Mouse (Mus musculus) CH12.LX (cell line): ENCODE results near the gene D630039A03Rik. TPM values are rescaled to one million over a fixed set of nuclear protein-coding genes. Genes with fewer than 3 reads are reported as not detected.

ENCODE experiments used
- DNase-seq: peaks from one replicate; pipeline ENCODE4 v3.0.0-alpha.2; 2013; ENCODE audit errors: extremely low read depth
- H3K27ac ChIP-seq: 2 replicates; pipeline ENCODE4 v1.5.1; 2012; ENCODE audit warnings: low read depth, mild to moderate bottlenecking, control low read depth, moderate library complexity; ENCODE audit not compliant: insufficient read depth
- H3K27me3 ChIP-seq: replicated peaks from 2 replicates; pipeline ENCODE3; 2012; ENCODE audit warnings: inconsistent platforms
- H3K36me3 ChIP-seq, 2 experiments: replicated peaks in 1 of 2; 2 replicates each; pipeline versions ENCODE3 to v1.6.1; 2012; ENCODE audit warnings: inconsistent platforms in 1 of 2, low read length in 1 of 2, mild to moderate bottlenecking in 1 of 2, mixed read lengths in 1 of 2, moderate library complexity in 1 of 2; ENCODE audit not compliant: control insufficient read depth in 1 of 2, insufficient read depth in 1 of 2
- H3K4me1 ChIP-seq, 2 experiments: 2 replicates each; pipeline ENCODE4 v1.6.1; 2012; ENCODE audit warnings: inconsistent platforms in 1 of 2, moderate library complexity in 1 of 2; ENCODE audit not compliant: insufficient read depth in 2 of 2, control insufficient read depth in 1 of 2
- H3K4me2 ChIP-seq: 2 replicates; pipeline ENCODE4 v1.6.1; 2012; ENCODE audit warnings: low read depth, mild to moderate bottlenecking, control low read depth; ENCODE audit not compliant: poor library complexity, insufficient read depth, severe bottlenecking
- H3K4me3 ChIP-seq, 3 experiments: fragments of 150-350 bp in 1 of 3; sonication (generic) in 1 of 3; replicated peaks in 1 of 3; 2 replicates each; pipeline versions ENCODE3 to v1.5.1; 2011 to 2012; ENCODE audit warnings: low read depth in 2 of 3, low read length in 2 of 3, mild to moderate bottlenecking in 2 of 3, moderate library complexity in 2 of 3, control low read depth in 1 of 3, improper control_type of control experiment in 1 of 3, inconsistent platforms in 1 of 3, mixed read lengths in 1 of 3; ENCODE audit not compliant: poor library complexity in 1 of 3
- H3K79me2 ChIP-seq: replicated peaks from 2 replicates; pipeline ENCODE4 v1.6.1; 2012; ENCODE audit warnings: mild to moderate bottlenecking, moderate library complexity; ENCODE audit not compliant: control insufficient read depth, poor library complexity, insufficient read depth, severe bottlenecking; ENCODE audit errors: extremely low read depth
- H3K9ac ChIP-seq: 2 replicates; pipeline ENCODE4 v1.6.1; 2012; ENCODE audit warnings: low read depth, mild to moderate bottlenecking, control low read depth, moderate library complexity; ENCODE audit not compliant: insufficient read depth
- H3K9me3 ChIP-seq: replicated peaks from 2 replicates; pipeline ENCODE3; 2012; ENCODE audit warnings: low read length, inconsistent platforms, mixed read lengths
- BHLHE40 ChIP-seq: IDR thresholded peaks from 2 replicates; pipeline ENCODE4 v1.6.1; 2011; ENCODE audit warnings: mild to moderate bottlenecking, low read depth, low read length, improper control_type of control experiment
- CHD2 ChIP-seq: IDR thresholded peaks from 2 replicates; pipeline ENCODE4 v1.6.1; 2011; ENCODE audit warnings: low read length, improper control_type of control experiment
- GABPA ChIP-seq: IDR thresholded peaks from 2 replicates; pipeline ENCODE4 v1.6.1; 2012; ENCODE audit warnings: low read depth, low read length, improper control_type of control experiment, inconsistent platforms; ENCODE audit not compliant: insufficient replicate concordance
- HCFC1 ChIP-seq: IDR thresholded peaks from 2 replicates; pipeline ENCODE4 v1.6.1; 2012; ENCODE audit warnings: low read depth, mild to moderate bottlenecking, inconsistent platforms, low read length, improper control_type of control experiment
- MAFK ChIP-seq: IDR thresholded peaks from 2 replicates; pipeline ENCODE4 v1.6.1; 2011; ENCODE audit warnings: low read length, improper control_type of control experiment; ENCODE audit not compliant: insufficient replicate concordance
- MAX ChIP-seq: IDR thresholded peaks from 2 replicates; pipeline ENCODE4 v1.6.1; 2011; ENCODE audit warnings: low read length, improper control_type of control experiment
- MXI1 ChIP-seq: IDR thresholded peaks from 2 replicates; pipeline ENCODE4 v1.6.1; 2011; ENCODE audit warnings: mild to moderate bottlenecking, low read depth, low read length, improper control_type of control experiment
- NELFE ChIP-seq: IDR thresholded peaks from 2 replicates; pipeline ENCODE4 v1.6.1; 2011; ENCODE audit warnings: low read depth, low read length, improper control_type of control experiment
- NRF1 ChIP-seq: IDR thresholded peaks from 2 replicates; pipeline ENCODE4 v1.6.1; 2014; ENCODE audit warnings: low read depth, mild to moderate bottlenecking, inconsistent platforms, low read length, improper control_type of control experiment, moderate library complexity
- POLR2AphosphoS2 ChIP-seq: IDR thresholded peaks from 2 replicates; pipeline ENCODE4 v1.6.1; 2011; ENCODE audit warnings: low read depth, low read length, improper control_type of control experiment
- RAD21 ChIP-seq: IDR thresholded peaks from 2 replicates; pipeline ENCODE4 v1.6.1; 2011; ENCODE audit warnings: low read depth, mild to moderate bottlenecking, low read length, improper control_type of control experiment, moderate library complexity
- TCF12 ChIP-seq: IDR thresholded peaks from 2 replicates; pipeline ENCODE4 v1.6.1; 2014; ENCODE audit warnings: low read depth, mild to moderate bottlenecking, inconsistent platforms, low read length, improper control_type of control experiment
- UBTF ChIP-seq: IDR thresholded peaks from 2 replicates; pipeline ENCODE4 v1.6.1; 2012; ENCODE audit warnings: low read depth, mild to moderate bottlenecking, inconsistent platforms, low read length, improper control_type of control experiment, moderate library complexity
- USF2 ChIP-seq: conservative IDR thresholded peaks from 2 replicates; pipeline ENCODE4 v1.6.1; 2011; ENCODE audit warnings: low read depth, low read length, improper control_type of control experiment
- ZC3H11A ChIP-seq: IDR thresholded peaks from 2 replicates; pipeline ENCODE4 v1.6.1; 2012; ENCODE audit warnings: low read depth, mild to moderate bottlenecking, inconsistent platforms, low read length, improper control_type of control experiment
- ZNF384 ChIP-seq: IDR thresholded peaks from 2 replicates; pipeline ENCODE4 v1.6.1; 2012; ENCODE audit warnings: low read depth, low read length, improper control_type of control experiment, inconsistent platforms
- dilution Hi-C: fragments of 300-500 bp; cut with MboI; formaldehyde crosslinking; loops from 2 replicates; pipeline ENCODE4 v1.14.3; 2020; ENCODE audit warnings: low sequenced_read_pairs; ENCODE audit not compliant: extremely low pct_unique_long_range_greater_than_20kb, extremely low pct_ligation_motif_present
- in situ Hi-C: fragments of 300-500 bp; cut with MboI; formaldehyde crosslinking; loops from 3 replicates; pipeline ENCODE4 v1.14.3; 2019; ENCODE audit warnings: low sequenced_read_pairs, low pct_ligation_motif_present, low pct_unique_long_range_greater_than_20kb, mixed read lengths
- polyA plus RNA-seq: library from polyadenylated mRNA; unstranded; fragments of >175 nt; gene quantifications from 2 replicates; pipeline ENCODE4 v1.2.1, GENCODE M21; 2012; ENCODE audit warnings: low read depth; ENCODE audit not compliant: insufficient read length
- total RNA-seq, 2 experiments: library from RNA; depleted of rRNA; stranded (reverse); fragments of 300-350 nt in 1 of 2; fragments of >200 nt in 1 of 2; gene quantifications; 2 replicates each; pipeline ENCODE4 v1.2.3; 2012 to 2014

Gene D630039A03Rik
- total and polyA plus RNA-seq, 3 experiments = not detected

GRCm38 (mm10) chr4:57906708-57907107, 9.4 kb downstream of the D630039A03Rik start:
- TF ChIP-seq HCFC1 (no peak), MAX (no peak), MAFK (no peak), UBTF (no peak)
- Histone ChIP-seq H3K4me1 (peaks cover 0 to 6% of the 10 kb centered on the region in 2 experiments; a peak in 2 of 4 replicates), H3K27me3 (peaks cover 2% of the 10 kb centered on the region), H3K36me3 (no peaks in the 10 kb centered on the region), H3K9me3 (no peaks in the 10 kb centered on the region), H3K4me2 (no peak overlapping the region), H3K4me3 (no peak overlapping the region), H3K27ac (no peak overlapping the region), H3K79me2 (no peaks in the 10 kb centered on the region), H3K9ac (no peak overlapping the region)
- dilution Hi-C loops (no loop called here), in situ Hi-C loops (loop anchor here (10.0 kb wide), 1 partner anchor 168 kb away; no protein-coding TSS in a partner anchor)
- DNase-seq = no peak

- no peak for TF ChIP-seq MXI1
- TF ChIP-seq HCFC1 = no peak
- TF ChIP-seq CHD2 = no peak
- TF ChIP-seq RAD21 = no peak
- TF ChIP-seq USF2 = no peak
- TF ChIP-seq POLR2AphosphoS2 = no peak
- TF ChIP-seq ZC3H11A = no peak
- TF ChIP-seq TCF12 = no peak
- no peak for TF ChIP-seq ZNF384
- no peak for TF ChIP-seq BHLHE40
- TF ChIP-seq NRF1 = no peak
- no peak for TF ChIP-seq GABPA
- no peak for TF ChIP-seq NELFE
- TF ChIP-seq, all 38 proteins: peak for 0
- no peaks in the 10 kb centered on the region for H3K79me2 ChIP-seq
- no peak for DNase-seq
- peaks cover 2% of the 10 kb centered on the region for H3K27me3 ChIP-seq
- no peak overlapping the region for H3K9ac ChIP-seq
- no peaks in the 10 kb centered on the region for H3K36me3 ChIP-seq
- H3K27ac ChIP-seq = no peak overlapping the region
- dilution Hi-C loops = no loop called here
- in situ Hi-C loops = loop anchor here (10.0 kb wide), 1 partner anchor 170 kb away; no protein-coding TSS in a partner anchor
- H3K4me3 ChIP-seq = no peak overlapping the region
- H3K4me2 ChIP-seq = 0 out of 2 replicates have a peak overlapping the region, but pooled peaks have one; percentile 7
- no peaks in the 10 kb centered on the region for H3K9me3 ChIP-seq
- peaks cover 0 to 6% of the 10 kb centered on the region in 2 experiments; a peak in 2 of 4 replicates for H3K4me1 ChIP-seq
Measured at GRCm38 (mm10) chr4:57904638-57905037, 11.5 kb downstream of the D630039A03Rik start.
